Mouse (Mus musculus) gastrocnemius, postnatal 14 days (tissue): ENCODE measurements around the gene Ift140. TPM values are rescaled to one million over a fixed set of nuclear protein-coding genes. Genes with fewer than 3 reads are reported as not detected.

Source experiments
- DNase-seq: peaks from one replicate; pipeline ENCODE4 v3.0.0; 2021; ENCODE audit warnings: mixed read lengths
- intact Hi-C: fragments of 180-260 bp; cut with DNase I; formaldehyde crosslinking; loops from one replicate; pipeline ENCODE4 v1.15.1; 2025; ENCODE audit warnings: low total_unique reads
- long read RNA-seq, 2 experiments: library from polyadenylated mRNA; stranded (forward); transcript quantifications; one replicate each; pipeline ENCODE4 v2.0.0; 2021
- total RNA-seq, 2 experiments: library from RNA; stranded (reverse); gene quantifications; 2 replicates each; pipeline ENCODE4 v1.2.3; 2021

The Ift140 gene
- total RNA-seq: 1 to 10 TPM; 2.9 to 4.1 TPM
- long read RNA-seq, experiment 1, full-length matches to known transcripts: 3 of 4 reads
- long read RNA-seq, experiment 1, partial matches to known transcripts: 0 of 4 reads
- long read RNA-seq, experiment 1, other reads (novel, unspliced or antisense): 1 of 4 reads
- long read RNA-seq, experiment 2, full-length matches to known transcripts: 1 of 4 reads
- long read RNA-seq, experiment 2, partial matches to known transcripts: 2 of 4 reads
- long read RNA-seq, experiment 2, other reads (novel, unspliced or antisense): 1 of 4 reads

- intact Hi-C loops: no loop called here
- peak; percentile 99 for DNase-seq
Measured at GRCm38 (mm10) chr17:25015655-25016291, at the start of gene Ift140, which contains the start of gene Cramp1l. Gene Ift140 (plus strand): TSS chr17:25016085. Gene Cramp1l (minus strand): TSS chr17:25015788.

- intact Hi-C loops: no loop called here
- DNase-seq: no peak
Measured at GRCm38 (mm10) chr17:24987221-24987620, 28.7 kb upstream of the Ift140 start.

- intact Hi-C loops: no loop called here
- no peak for DNase-seq
Measured at GRCm38 (mm10) chr17:24994721-24995120, 21.2 kb upstream of the Ift140 start.

GRCm38 (mm10) chr17:25005102-25005501 lies 10.8 kb upstream of the Ift140 start:
- intact Hi-C loops: no loop called here
- DNase-seq: no peak

- intact Hi-C loops: no loop called here
- no peak for DNase-seq
Measured at GRCm38 (mm10) chr17:25007480-25007879, 8.4 kb upstream of the Ift140 start.

- peak; percentile 28 for DNase-seq
- intact Hi-C loops: no loop called here
Measured at GRCm38 (mm10) chr17:25013606-25014501, 2.0 kb upstream of the Ift140 start.

GRCm38 (mm10) chr17:25014841-25015570 lies 879 bp upstream of the Ift140 start:
- intact Hi-C loops: no loop called here
- DNase-seq: peak; percentile 34

GRCm38 (mm10) chr17:25016292-25017132 lies 627 bp downstream of the Ift140 start:
- intact Hi-C loops: no loop called here

GRCm38 (mm10) chr17:25036183-25036582 lies 20.3 kb downstream of the Ift140 start:
- intact Hi-C loops: no loop called here
- DNase-seq: no peak

More at GRCm38 (mm10) chr17:25016292-25017132, 627 bp downstream of the Ift140 start:
- peak; percentile 79 for DNase-seq

- intact Hi-C loops: no loop called here
- DNase-seq: no peak
Measured at GRCm38 (mm10) chr17:25044879-25045278, 29.0 kb downstream of the Ift140 start.

- intact Hi-C loops: no loop called here
Measured at GRCm38 (mm10) chr17:25045281-25045680, 29.4 kb downstream of the Ift140 start.

GRCm38 (mm10) chr17:25047143-25047542 lies 31.3 kb downstream of the Ift140 start:
- intact Hi-C loops: no loop called here

More at GRCm38 (mm10) chr17:25045281-25045680, 29.4 kb downstream of the Ift140 start:
- no peak for DNase-seq

GRCm38 (mm10) chr17:25053274-25053673 lies 37.4 kb downstream of the Ift140 start:
- intact Hi-C loops: no loop called here
- no peak for DNase-seq

More at GRCm38 (mm10) chr17:25047143-25047542, 31.3 kb downstream of the Ift140 start:
- no peak for DNase-seq

GRCm38 (mm10) chr17:25057041-25057440 lies 41.2 kb downstream of the Ift140 start:
- no peak for DNase-seq
- intact Hi-C loops: no loop called here

GRCm38 (mm10) chr17:25063261-25063660 lies 47.4 kb downstream of the Ift140 start:
- intact Hi-C loops: no loop called here
- DNase-seq: no peak

GRCm38 (mm10) chr17:25063872-25064271 lies 48.0 kb downstream of the Ift140 start:
- no peak for DNase-seq
- intact Hi-C loops: no loop called here

- peak; percentile 73 for DNase-seq
- intact Hi-C loops: no loop called here
Measured at GRCm38 (mm10) chr17:25064351-25064750, 48.5 kb downstream of the Ift140 start.

GRCm38 (mm10) chr17:25065189-25065588 lies 49.3 kb downstream of the Ift140 start:
- DNase-seq: no peak
- intact Hi-C loops: no loop called here
